Mouse (Mus musculus) frontal cortex, adult 2 months (tissue): ENCODE data around the gene Catsperg1. TPM values are rescaled to one million over a fixed set of nuclear protein-coding genes. Genes with fewer than 3 reads are reported as not detected.
"Not testable (repeated sequence)": the region's sequence is repeated elsewhere in the genome, so short reads cannot be mapped to it uniquely, and the experiment has no call there.

Source experiments
- DNase-seq, 2 experiments: peaks; one replicate each; pipeline ENCODE4 v3.0.0; 2022; ENCODE audit warnings: low spot score in 1 of 2; ENCODE audit errors: extremely low spot score in 1 of 2
- polyA plus RNA-seq: library from polyadenylated mRNA; depleted of rRNA; stranded (reverse); fragments of >200 nt; gene quantifications from 2 replicates; pipeline ENCODE4 v1.2.3, GENCODE M21; 2012

Gene Catsperg1
- polyA plus RNA-seq, 1 experiment, result 6.2 TPM

DNA sequence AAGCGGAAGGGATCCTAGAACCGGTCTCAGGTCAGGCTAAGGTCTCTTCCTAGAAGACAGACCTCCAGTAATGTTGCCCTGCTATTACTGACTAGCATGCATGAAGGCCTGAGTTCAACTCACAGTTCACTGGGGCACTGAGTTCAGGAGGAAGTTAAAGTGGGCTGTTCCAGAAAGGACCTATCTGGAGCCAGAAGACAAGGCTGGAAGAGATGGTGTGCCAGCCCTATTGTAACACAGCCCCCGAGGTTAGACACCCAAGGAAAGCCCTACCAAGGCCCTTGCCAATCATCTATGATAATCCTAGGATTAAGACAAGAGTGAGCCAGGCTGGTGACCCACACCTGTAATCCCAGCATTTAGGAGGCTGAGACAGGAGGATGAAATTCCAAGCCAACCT lies 17.7 kb upstream of the Catsperg1 start:
- DNase-seq, result no peak

GRCm38 (mm10) chr7:29230560-29230959 lies 16.7 kb upstream of the Catsperg1 start:
- DNase-seq, result no peak

- DNase-seq, result no peak
Observed at GRCm38 (mm10) chr7:29228202-29228601, 14.4 kb upstream of the Catsperg1 start.

GRCm38 (mm10) chr7:29225520-29225919 lies 11.7 kb upstream of the Catsperg1 start:
- no peak for DNase-seq

DNA sequence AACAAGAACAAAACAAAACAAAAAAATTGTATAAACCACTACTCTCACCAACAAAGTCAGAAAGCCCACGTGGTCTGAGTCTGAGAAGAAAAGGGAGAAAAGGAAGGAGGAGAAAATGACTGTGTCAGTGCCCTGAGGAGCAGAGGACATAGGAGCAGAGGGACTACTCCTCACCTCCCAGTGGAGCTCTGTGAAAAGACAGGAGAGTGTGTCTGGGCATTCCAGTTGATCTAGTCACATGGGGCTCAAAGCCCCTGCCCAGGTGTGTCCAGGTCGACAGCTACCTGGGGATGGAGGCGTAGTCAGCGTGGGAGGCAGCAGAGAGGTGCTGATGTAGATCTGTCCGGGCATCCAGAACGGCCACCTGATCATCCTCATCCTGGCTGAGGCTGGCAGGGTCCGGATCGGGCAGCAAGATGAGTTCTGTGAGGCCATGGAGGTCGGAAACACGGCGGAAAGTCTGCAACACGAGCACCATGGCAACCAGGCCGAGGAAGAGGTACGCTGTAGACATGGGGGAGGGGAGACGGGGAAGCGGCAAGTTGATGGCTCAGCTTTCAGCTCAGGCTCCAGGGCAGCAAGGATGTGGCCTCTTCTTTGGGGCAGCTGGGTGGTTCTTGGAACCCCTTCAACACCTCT lies 11.0 kb upstream of the Catsperg1 start:
- DNase-seq, result no peak

DNA sequence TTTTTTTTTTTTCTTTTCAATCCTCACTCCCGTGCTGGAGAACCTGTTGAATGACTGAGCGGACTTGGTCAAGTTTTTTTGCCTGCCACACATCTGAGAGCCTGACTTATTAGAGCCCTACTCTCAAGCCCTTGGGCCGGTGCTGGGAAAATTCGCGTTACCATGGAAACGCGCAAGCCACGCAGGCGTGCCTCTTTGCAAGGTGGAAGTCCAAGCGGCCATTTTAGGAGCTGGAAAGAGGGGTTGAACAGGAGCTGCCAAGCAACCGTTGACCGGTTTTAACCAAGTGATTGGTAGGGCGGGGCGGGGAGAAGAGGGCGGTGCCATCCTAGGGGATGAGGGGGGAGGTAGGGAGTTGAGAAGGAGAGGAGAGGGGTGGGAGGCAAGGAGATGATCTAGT lies 1.0 kb upstream of the Catsperg1 start:
- DNase-seq, result no peak

DNA sequence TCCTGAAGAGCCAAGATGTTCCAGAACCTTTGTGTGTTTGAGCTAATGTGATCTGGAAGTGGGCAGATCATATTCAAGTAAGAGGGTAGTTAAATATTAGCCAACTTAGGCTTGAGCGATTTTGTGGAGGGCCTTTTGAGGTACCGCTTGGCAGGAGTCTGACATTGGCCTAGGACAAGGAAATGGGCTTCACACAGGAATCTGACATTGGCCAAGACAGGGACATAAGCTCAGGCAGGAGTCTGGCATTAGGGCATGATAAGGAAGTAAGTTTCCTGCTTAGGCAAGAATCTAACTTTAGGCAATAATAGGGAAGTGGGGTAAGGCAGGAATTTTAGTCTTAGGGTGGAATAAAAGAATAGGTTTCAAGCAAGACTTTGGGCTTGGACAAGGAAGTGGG lies 401 bp upstream of the Catsperg1 start:
- DNase-seq, result no peak

DNA sequence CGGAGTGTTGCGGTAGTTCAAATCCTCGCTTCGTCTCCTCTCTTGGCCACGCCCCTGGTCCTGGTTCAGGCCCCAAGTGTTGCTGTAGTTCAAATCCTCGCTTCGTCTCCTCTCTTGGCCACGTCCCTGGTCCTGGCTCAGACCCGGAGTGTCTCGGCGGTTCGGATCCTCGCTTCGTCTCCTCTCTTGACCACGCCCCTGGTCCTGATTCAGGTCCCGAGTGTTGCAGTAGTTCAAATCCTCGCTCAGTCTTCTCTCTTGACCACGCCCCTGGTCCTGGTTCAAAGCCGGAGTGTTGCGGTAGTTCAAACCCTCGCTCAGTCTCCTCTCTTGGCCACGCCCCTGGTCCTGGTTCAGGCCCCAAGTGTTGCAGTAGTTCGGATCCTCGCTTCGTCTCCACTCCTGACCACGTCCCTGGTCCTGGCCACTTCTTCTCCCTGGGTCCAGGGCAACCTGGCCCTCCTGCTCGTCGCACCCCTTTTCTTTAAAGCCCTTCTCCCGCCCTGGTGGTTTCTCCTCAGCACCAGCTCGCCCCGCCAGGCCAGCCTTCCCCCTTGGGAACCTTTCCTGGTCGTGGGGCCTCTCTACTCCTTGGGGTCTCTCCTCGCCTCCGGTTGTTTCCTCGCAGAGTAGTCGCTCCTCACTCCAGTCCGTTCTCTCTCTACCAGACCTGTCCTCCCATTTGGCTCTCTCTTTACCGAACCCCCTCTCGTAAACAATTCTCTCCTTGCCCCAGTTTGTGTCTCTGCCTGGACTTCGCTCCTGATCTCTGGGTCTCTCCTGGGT lies 867 bp downstream of the Catsperg1 start:
- not testable (repeated sequence) for DNase-seq

DNA sequence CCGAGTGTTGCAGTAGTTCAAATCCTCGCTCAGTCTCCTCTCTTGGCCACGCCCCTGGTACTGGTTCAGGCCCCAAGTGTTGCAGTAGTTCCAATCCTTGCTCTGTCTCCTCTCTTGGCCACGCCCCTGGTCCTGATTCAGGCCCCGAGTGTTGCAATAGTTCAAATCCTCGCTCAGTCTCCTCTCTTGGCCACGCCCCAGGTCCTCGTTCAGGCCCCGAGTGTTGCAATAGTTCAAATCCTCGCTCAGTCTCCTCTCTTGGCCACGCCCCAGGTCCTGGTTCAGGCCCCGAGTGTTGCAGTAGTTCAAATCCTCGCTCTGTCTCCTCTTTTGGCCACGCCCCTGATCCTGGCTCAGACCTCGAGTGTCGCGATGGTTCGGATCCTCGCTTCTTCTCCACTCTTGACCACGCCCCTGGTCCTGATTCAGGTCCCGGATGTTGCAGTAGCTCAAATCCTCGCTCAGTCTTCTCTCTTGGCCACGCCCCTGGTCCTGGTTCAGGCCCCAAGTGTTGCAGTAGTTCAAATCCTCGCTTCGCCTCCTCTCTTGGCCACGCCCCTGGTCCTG lies 1.6 kb downstream of the Catsperg1 start:
- no peak for DNase-seq

DNA sequence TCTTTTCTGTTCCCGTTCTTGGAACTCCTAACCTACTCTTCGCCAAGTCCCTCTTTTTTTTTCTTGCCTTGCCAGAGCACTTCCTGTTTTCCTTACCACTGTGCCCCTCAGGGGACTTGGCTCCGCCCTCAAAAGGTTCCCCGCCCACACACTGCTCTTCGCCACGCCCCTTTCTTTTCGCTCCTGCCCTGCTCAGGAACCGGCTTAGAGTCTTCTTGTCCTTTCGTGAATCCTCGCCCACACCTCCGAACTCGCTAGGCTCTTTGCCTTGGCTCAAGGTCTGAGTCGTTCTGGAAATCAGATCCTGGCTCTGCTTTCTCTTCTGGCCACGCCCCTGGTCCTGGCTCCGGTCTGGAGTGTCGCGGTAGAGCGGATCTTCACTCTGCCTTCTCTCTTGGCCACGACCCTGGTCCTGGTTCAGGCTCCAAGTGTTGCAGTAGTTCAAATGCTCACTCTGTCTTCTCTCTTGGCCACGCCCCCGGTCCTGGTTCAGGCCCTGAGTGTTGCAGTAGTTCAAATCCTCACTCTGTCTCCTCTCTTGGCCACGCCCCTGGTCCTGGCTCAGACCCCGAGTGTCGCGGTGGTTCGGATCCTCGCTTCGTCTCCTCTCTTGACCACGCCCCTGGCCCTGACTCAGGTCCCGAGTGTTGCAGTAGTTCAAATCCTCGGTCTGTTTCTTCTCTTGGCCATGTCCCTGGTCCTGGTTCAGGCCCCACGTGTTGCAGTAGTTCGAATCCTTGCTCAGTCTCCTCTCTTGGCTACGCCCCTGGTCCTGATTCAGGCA lies 2.2 kb downstream of the Catsperg1 start:
- peak; percentile 24 to 61 for DNase-seq

DNA sequence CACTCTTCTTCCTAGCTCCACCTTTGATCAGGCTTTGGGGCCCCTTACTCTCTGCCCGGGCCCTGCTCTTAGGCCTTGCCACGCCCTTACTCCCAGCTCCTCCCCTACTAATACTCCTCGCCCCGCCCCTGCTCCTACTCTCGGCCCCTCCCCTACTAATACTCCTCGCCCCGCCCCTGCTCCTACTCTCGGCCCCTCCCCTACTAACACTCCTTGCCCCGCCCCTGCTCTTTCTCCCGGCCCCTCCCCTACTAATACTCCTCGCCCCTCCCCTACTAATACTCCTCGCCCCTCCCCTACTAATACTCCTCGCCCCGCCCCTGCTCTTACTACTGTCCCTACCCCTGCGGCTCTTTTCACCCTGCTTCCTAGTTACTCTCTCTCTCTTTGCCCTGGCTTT lies 2.8 kb downstream of the Catsperg1 start:
- not testable (repeated sequence) for DNase-seq

- DNase-seq, result no peak
Observed at GRCm38 (mm10) chr7:29202577-29202976, 11.3 kb downstream of the Catsperg1 start.

DNA sequence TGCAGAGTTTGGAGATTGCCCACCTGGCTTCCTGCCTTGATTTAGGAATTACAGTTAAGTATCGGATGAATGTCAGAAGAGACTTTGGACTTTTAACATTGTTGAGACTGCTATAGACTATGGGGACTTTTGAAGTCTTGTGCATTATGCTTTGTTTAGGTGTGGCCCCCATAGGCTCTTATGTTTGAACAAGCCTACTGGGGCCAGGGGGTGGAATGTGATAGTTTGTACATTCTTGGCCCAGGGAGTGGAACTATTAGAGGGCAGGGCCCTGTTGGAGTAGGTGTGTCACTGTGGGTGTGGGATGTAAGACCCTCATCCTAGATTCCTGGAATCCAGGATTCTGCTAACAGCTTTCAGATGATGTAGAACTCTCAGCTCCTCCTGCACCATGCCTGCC lies 19.6 kb downstream of the Catsperg1 start:
- DNase-seq, result not testable (repeated sequence)

- DNase-seq, result not testable (repeated sequence)
Observed at GRCm38 (mm10) chr7:29181323-29181722, 32.5 kb downstream of the Catsperg1 start.

GRCm38 (mm10) chr7:29180854-29181236 lies 33.0 kb downstream of the Catsperg1 start:
- DNase-seq, result no peak

DNA sequence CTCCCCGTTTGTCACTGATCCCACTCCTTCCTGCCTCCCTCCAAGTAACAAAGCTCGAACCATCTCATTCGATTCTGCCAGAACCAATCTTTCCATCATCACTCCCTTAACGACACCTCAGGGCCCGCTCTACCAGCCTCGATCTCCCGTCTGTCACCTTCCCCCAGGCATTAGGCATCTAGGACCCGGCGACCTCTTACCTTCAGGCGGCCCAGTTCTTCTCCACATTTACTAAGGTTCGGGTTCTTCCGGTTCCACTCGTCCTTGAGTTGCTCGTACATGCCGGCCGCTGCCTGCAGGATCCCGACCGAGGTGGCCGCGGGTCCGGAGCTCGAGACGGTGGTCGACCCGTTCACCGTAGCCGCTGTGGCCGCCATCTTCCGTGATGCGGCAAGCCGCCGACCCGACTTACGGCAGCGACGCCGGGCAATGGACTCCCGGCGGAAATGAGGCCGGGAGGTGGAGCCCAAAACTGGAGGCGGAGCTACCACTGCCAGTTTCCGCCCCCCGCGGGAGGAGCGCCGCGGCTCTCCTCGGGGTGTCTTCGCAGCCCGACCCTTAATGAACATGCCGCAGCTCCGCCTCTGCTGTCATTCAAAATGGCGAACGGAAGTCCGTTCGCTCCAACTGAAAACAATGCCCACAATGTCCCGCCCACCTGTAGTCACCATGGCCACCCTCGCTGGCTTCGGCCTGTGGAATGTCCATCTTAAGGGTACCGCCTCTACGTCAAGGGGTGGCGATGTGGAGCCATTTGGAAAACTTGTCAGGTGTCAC lies 33.6 kb downstream of the Catsperg1 start, which contains the start of gene Psmd8:
Gene Psmd8, minus strand, starts transcription at position 625 of the 777 bp plus-strand sequence.
- peak; percentile 95 for DNase-seq

DNA sequence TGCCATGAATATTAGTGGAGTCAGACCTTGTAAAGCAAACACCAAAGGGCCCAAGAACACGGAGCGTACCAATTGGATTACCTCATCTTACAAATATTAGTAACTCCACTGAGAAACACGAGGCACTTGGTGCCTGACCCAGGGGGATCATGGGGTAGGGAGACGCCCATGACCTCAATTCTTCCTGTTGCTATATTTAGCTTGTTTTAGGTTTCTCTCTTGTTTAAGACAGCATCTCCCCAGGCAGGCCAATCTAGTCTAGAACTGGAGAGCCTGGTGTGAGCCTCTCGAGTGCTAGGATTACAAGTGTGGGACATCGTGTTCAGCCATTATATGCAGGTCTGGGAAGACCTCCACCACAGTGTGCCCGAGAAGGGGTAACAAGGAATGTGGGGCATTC lies 34.5 kb downstream of the Catsperg1 start:
- DNase-seq, result no peak

- DNase-seq, result no peak
Observed at GRCm38 (mm10) chr7:29178106-29178505, 35.7 kb downstream of the Catsperg1 start.

GRCm38 (mm10) chr7:29172390-29173016 lies 41.3 kb downstream of the Catsperg1 start:
- DNase-seq, result no peak
